Mouse (Mus musculus): ENCODE measurements at regions not wholly inside any gene's neighbourhood (a gene's known extent, or its start where the extent isn't known, plus 50 kb on each side); places are given as distances from the start of the nearest gene placed in this dataset.

GRCm38 (mm10) chr16:21274012-21274528, 69.5 kb downstream of the Ephb3 start:
- TF ChIP-seq CTCF (conservative IDR thresholded peaks at IDR 0.05 in 1 of 2, IDR thresholded peaks at IDR 0.05 in 1 of 2; ENCODE audit: low read depth in 2 of 2, low read length in 2 of 2) (no peak), SMC3 (IDR thresholded peaks at IDR 0.05; ENCODE audit: low read depth, low read length) (no peak), USF2 (conservative IDR thresholded peaks at IDR 0.05; ENCODE audit: low read depth, low read length) (no peak), UBTF (IDR thresholded peaks at IDR 0.05; ENCODE audit: low read depth, low read length) (no peak), RAD21 (IDR thresholded peaks at IDR 0.05; ENCODE audit: low read depth, low read length) (no peak), ZKSCAN1 (IDR thresholded peaks at IDR 0.05; ENCODE audit: borderline replicate concordance, low read depth, low read length) (no peak), HCFC1 (IDR thresholded peaks at IDR 0.05; ENCODE audit: low read depth, low read length) (no peak), RCOR1 (conservative IDR thresholded peaks at IDR 0.05; ENCODE audit: low read depth, low read length) (no peak), ZNF384 (IDR thresholded peaks at IDR 0.05; ENCODE audit: low read depth, low read length) (no peak), ELF1 (IDR thresholded peaks at IDR 0.05; ENCODE audit: low read depth, low read length) (no peak), TCF12 (IDR thresholded peaks at IDR 0.05; ENCODE audit: low read depth, low read length) (no peak)

Measured in CH12.LX (cell line).